Comparison of ENCODE assay signal across 15 mouse cellular contexts in genomic region chr14:51922571-51922865, GRCm38 (mm10). TPM values are rescaled to one million over a fixed set of nuclear protein-coding genes. Genes with fewer than 3 reads are reported as not detected.
A peak's percentile ranks its signal among the peaks of the same experiment; 100 is the strongest.
DNase-seq lines count a peak whose midpoint lies in the region; ATAC-seq and TF ChIP-seq lines count a peak whose summit lies in the region.
"Had no signal": no experiment of that assay in that cellular context is flagged by ENCODE, and none has a peak within 500 bp of the region (broad histone marks: within the 10 kb centered on the region; RNA-seq: fewer than 3 reads in every experiment).

Gene Rnase13, minus strand, starts transcription at chr14:51922773.

- TF ChIP-seq POLR2A in limb, embryonic 14.5 days (IDR thresholded peaks at IDR 0.05; ENCODE audit: borderline replicate concordance, extremely low read depth, insufficient read depth, insufficient read length) = no peak

- H3K9ac ChIP-seq in heart, embryonic 15.5 days = no peak within 1 kb of the TSS
- 0 out of 2 replicates have a peak within 1 kb of the TSS, but pooled peaks have one; percentile 16 for H3K9ac ChIP-seq in limb, embryonic 14.5 days (ENCODE audit: low read depth, low read length, severe bottlenecking)
- H3K9ac ChIP-seq in embryonic facial prominence, embryonic 14.5 days (ENCODE audit: low read depth, low read length) = no peak within 1 kb of the TSS
- H3K9ac ChIP-seq: liver, embryonic 13.5 days; neural tube, embryonic 12.5 days had no signal

- H3K36me3 ChIP-seq in heart, embryonic 15.5 days = no peaks in the 10 kb centered on the region
- H3K36me3 ChIP-seq in limb, embryonic 14.5 days (ENCODE audit: control insufficient read depth, insufficient read depth, low read length) = no peaks in the 10 kb centered on the region
- no peaks in the 10 kb centered on the region for H3K36me3 ChIP-seq in limb, embryonic 10.5 days
- no peaks in the 10 kb centered on the region for H3K36me3 ChIP-seq in embryonic facial prominence, embryonic 14.5 days (ENCODE audit: control insufficient read depth, insufficient read depth, low read length)
- H3K36me3 ChIP-seq: liver, embryonic 13.5 days; neural tube, embryonic 12.5 days had no signal

- no peak within 1 kb of the TSS for H3K4me3 ChIP-seq in heart, embryonic 15.5 days
- H3K4me3 ChIP-seq in limb, embryonic 14.5 days (replicated peaks; ENCODE audit: low read length) = no peak within 1 kb of the TSS
- H3K4me3 ChIP-seq in limb, embryonic 10.5 days = no peak within 1 kb of the TSS
- H3K4me3 ChIP-seq in embryonic facial prominence, embryonic 14.5 days (ENCODE audit: low read depth, low read length) = no peak within 1 kb of the TSS
- H3K4me3 ChIP-seq: liver, embryonic 13.5 days; neural tube, embryonic 12.5 days had no signal

- H3K27ac ChIP-seq in heart, embryonic 15.5 days = peak within 1 kb of the TSS; percentile 32
- H3K27ac ChIP-seq in limb, embryonic 14.5 days (replicated peaks; ENCODE audit: low read depth, low read length) = no peak within 1 kb of the TSS
- H3K27ac ChIP-seq in limb, embryonic 10.5 days = no peak within 1 kb of the TSS
- peak within 1 kb of the TSS; percentile 48; the same call in 1 of the 2 replicates for H3K27ac ChIP-seq in embryonic facial prominence, embryonic 14.5 days (replicated peaks; ENCODE audit: low read depth, low read length)
- H3K27ac ChIP-seq: kidney, postnatal 0 days; liver, embryonic 13.5 days; neural tube, embryonic 12.5 days had no signal

- peaks cover 22% of the 10 kb centered on the region for H3K4me1 ChIP-seq in heart, embryonic 15.5 days (replicated peaks)
- H3K4me1 ChIP-seq in limb, embryonic 14.5 days (ENCODE audit: control insufficient read depth, insufficient read depth, low read length) = 0 out of 2 replicates have a peak, but pooled peaks cover 4% of the 10 kb centered on the region
- H3K4me1 ChIP-seq in limb, embryonic 10.5 days = no peaks in the 10 kb centered on the region
- H3K4me1 ChIP-seq in embryonic facial prominence, embryonic 14.5 days (ENCODE audit: control insufficient read depth, insufficient read depth, low read length) = peaks cover 9% of the 10 kb centered on the region
- H3K4me1 ChIP-seq: liver, embryonic 13.5 days; neural tube, embryonic 12.5 days had no signal

- no peak within 1 kb of the TSS for H3K4me2 ChIP-seq in heart, embryonic 15.5 days
- H3K4me2 ChIP-seq in limb, embryonic 14.5 days (replicated peaks; ENCODE audit: low read depth, low read length, severe bottlenecking) = no peak within 1 kb of the TSS
- H3K4me2 ChIP-seq in embryonic facial prominence, embryonic 14.5 days (ENCODE audit: low read depth, low read length) = no peak within 1 kb of the TSS
- H3K4me2 ChIP-seq: liver, embryonic 13.5 days; neural tube, embryonic 12.5 days had no signal

- intact Hi-C loops in heart, postnatal 14 days (cut with DNase I) = no loop called here

- WGBS in heart, embryonic 15.5 days = 86% methylated on average over 7 of the region's 7 CpGs
- 76% methylated on average over 7 of the region's 7 CpGs for WGBS in limb, embryonic 14.5 days
- 91% methylated on average over 7 of the region's 7 CpGs for WGBS in limb, embryonic 10.5 days
- 93% methylated on average over 7 of the region's 7 CpGs for WGBS in embryonic facial prominence, embryonic 14.5 days

- no peak for ATAC-seq in heart, embryonic 15.5 days (replicated peaks; ENCODE audit: insufficient number of reproducible peaks, insufficient read depth, low FRiP score, low read depth)
- ATAC-seq in limb, embryonic 14.5 days (ENCODE audit: low FRiP score, low read depth) = no peak
- ATAC-seq in embryonic facial prominence, embryonic 14.5 days (ENCODE audit: low read depth) = no peak

- DNase-seq in heart, postnatal 14 days = no peak
- DNase-seq in limb, embryonic 14.5 days (ENCODE audit: low spot score) = no peak
- DNase-seq in limb, embryonic 10.5 days (ENCODE audit: low spot score) = no peak
- no peak for DNase-seq in embryonic facial prominence, embryonic 14.5 days (ENCODE audit: low spot score)
- DNase-seq in gonadal fat pad, adult 2 months (ENCODE audit: low read depth) = no peak
- DNase-seq in yolk sac, embryonic 10.5 days (ENCODE audit: low spot score) = no peak
- DNase-seq: liver, embryonic 13.5 days; thymus, postnatal 4 days had no signal

- no peaks in the 10 kb centered on the region for H3K9me3 ChIP-seq in heart, embryonic 15.5 days (replicated peaks)
- no peaks in the 10 kb centered on the region for H3K9me3 ChIP-seq in limb, embryonic 14.5 days (ENCODE audit: control insufficient read depth, low read length)
- H3K9me3 ChIP-seq in limb, embryonic 10.5 days (replicated peaks) = no peaks in the 10 kb centered on the region
- H3K9me3 ChIP-seq in embryonic facial prominence, embryonic 14.5 days (ENCODE audit: control insufficient read depth, low read length) = no peaks in the 10 kb centered on the region
- H3K9me3 ChIP-seq: liver, embryonic 13.5 days; neural tube, embryonic 12.5 days had no signal

- H3K27me3 ChIP-seq in heart, embryonic 15.5 days = no peaks in the 10 kb centered on the region
- H3K27me3 ChIP-seq in limb, embryonic 14.5 days (ENCODE audit: control insufficient read depth, insufficient read depth, low read length) = no peaks in the 10 kb centered on the region
- H3K27me3 ChIP-seq in limb, embryonic 10.5 days (ENCODE audit: low read depth, poor library complexity, severe bottlenecking) = no peaks in the 10 kb centered on the region
- no peaks in the 10 kb centered on the region for H3K27me3 ChIP-seq in embryonic facial prominence, embryonic 14.5 days (replicated peaks; ENCODE audit: control insufficient read depth, insufficient read depth, low read length)
- H3K27me3 ChIP-seq: liver, embryonic 13.5 days; neural tube, embryonic 12.5 days had no signal

RNA-seq across cellular contexts. Expression of gene Rnase13, which starts in this region (rescaled TPM):
- polyA plus RNA-seq in heart, embryonic 15.5 days (2015; fragmentation: Nextera tagmentation; extraction: Ambion mirVana) = not detected in 2 replicates
- not detected for total RNA-seq in heart, postnatal 14 days (2021)
- not detected in 2 replicates for polyA plus RNA-seq in limb, embryonic 14.5 days (2012; rRNA removed)
- polyA plus RNA-seq in limb, embryonic 14.5 days (2014; fragmentation: Nextera tagmentation; extraction: Ambion mirVana) = not detected in 2 replicates
- not detected in 2 replicates for polyA plus RNA-seq in limb, embryonic 10.5 days (2016; fragmentation: Nextera tagmentation; extraction: Ambion mirVana)
- polyA plus RNA-seq in embryonic facial prominence, embryonic 14.5 days (2014; fragmentation: Nextera tagmentation; extraction: Ambion mirVana) = not detected in 2 replicates
- polyA plus RNA-seq in gonadal fat pad, adult 2 months (2012; rRNA removed) = 210 and 501 TPM in 2 replicates
- total RNA-seq: megakaryocyte-erythroid progenitor cell, adult 5-6 weeks had no signal
- polyA plus RNA-seq: embryonic facial prominence, embryonic 11.5 days; forebrain, embryonic 14.5 days; heart, embryonic 14.5 days; kidney, postnatal 0 days; liver, embryonic 13.5 days; neural tube, embryonic 12.5 days had no signal

Comparison
In these comparisons a context has a peak if more than half of its experiments do, and no peak if none do; other contexts are left out.
1. RNA of gene Rnase13 (polyA plus RNA-seq): 210 to 501 TPM in gonadal fat pad, adult 2 months; not detected in heart, embryonic 15.5 days, not detected in limb, embryonic 14.5 days, not detected in limb, embryonic 10.5 days and not detected in embryonic facial prominence, embryonic 14.5 days; every median in the first group is over 100 times any median in the second.
2. H3K27ac ChIP-seq: peak in heart, embryonic 15.5 days (single experiment) and embryonic facial prominence, embryonic 14.5 days (single experiment); none in limb, embryonic 14.5 days (single experiment) and limb, embryonic 10.5 days (single experiment).